Mouse (Mus musculus) liver, adult (tissue): ENCODE measurements around the gene Nxph4.

Experiments
- GATA4 ChIP-seq: IDR thresholded peaks from 2 replicates; pipeline ENCODE4 v1.6.1; 2014; ENCODE audit warnings: mild to moderate bottlenecking, low read length; ENCODE audit not compliant: insufficient replicate concordance

Gene Nxph4

GRCm38 (mm10) chr10:127526048-127526447 lies 8.3 kb downstream of the Nxph4 start:
- no peak for TF ChIP-seq GATA4

- no peak for TF ChIP-seq GATA4
Measured at GRCm38 (mm10) chr10:127524646-127525255, 9.6 kb downstream of the Nxph4 start.

GRCm38 (mm10) chr10:127522088-127522581 lies 12.2 kb downstream of the Nxph4 start, which contains the start of gene Shmt2:
Gene Shmt2 (minus strand): TSS chr10:127522444.
- TF ChIP-seq GATA4 = no peak

- no peak for TF ChIP-seq GATA4
Measured at GRCm38 (mm10) chr10:127521611-127522080, 12.7 kb downstream of the Nxph4 start.

- peak; percentile 14; the same call in 1 of the 2 replicates for TF ChIP-seq GATA4
Measured at GRCm38 (mm10) chr10:127520714-127521357, 13.5 kb downstream of the Nxph4 start.

- TF ChIP-seq GATA4 = no peak
Measured at GRCm38 (mm10) chr10:127519903-127520713, 14.3 kb downstream of the Nxph4 start.

GRCm38 (mm10) chr10:127519041-127519701 lies 15.2 kb downstream of the Nxph4 start:
- TF ChIP-seq GATA4 = no peak

GRCm38 (mm10) chr10:127517941-127518340 lies 16.4 kb downstream of the Nxph4 start:
- no peak for TF ChIP-seq GATA4

GRCm38 (mm10) chr10:127516576-127517260 lies 17.6 kb downstream of the Nxph4 start:
- no peak for TF ChIP-seq GATA4

- no peak for TF ChIP-seq GATA4
Measured at GRCm38 (mm10) chr10:127515983-127516459, 18.3 kb downstream of the Nxph4 start.

GRCm38 (mm10) chr10:127515271-127515982 lies 18.9 kb downstream of the Nxph4 start:
- TF ChIP-seq GATA4 = no peak

GRCm38 (mm10) chr10:127514764-127515163 lies 19.6 kb downstream of the Nxph4 start, which contains the start of gene Ndufa4l2:
Gene Ndufa4l2 (plus strand): TSS chr10:127514967.
- no peak for TF ChIP-seq GATA4

GRCm38 (mm10) chr10:127514111-127514698 lies 20.2 kb downstream of the Nxph4 start:
- TF ChIP-seq GATA4 = no peak
